Mouse (Mus musculus): ENCODE data around the gene Bms1.
A peak's percentile ranks its signal among the peaks of the same experiment; 100 is the strongest.

Gene Bms1

GRCm38 (mm10) chr6:118419050-118419920, at the start of gene Bms1:
Gene Bms1, minus strand, starts transcription at chr6:118419474.
- DNase-seq = peak; percentile 95 to 97

DNA sequence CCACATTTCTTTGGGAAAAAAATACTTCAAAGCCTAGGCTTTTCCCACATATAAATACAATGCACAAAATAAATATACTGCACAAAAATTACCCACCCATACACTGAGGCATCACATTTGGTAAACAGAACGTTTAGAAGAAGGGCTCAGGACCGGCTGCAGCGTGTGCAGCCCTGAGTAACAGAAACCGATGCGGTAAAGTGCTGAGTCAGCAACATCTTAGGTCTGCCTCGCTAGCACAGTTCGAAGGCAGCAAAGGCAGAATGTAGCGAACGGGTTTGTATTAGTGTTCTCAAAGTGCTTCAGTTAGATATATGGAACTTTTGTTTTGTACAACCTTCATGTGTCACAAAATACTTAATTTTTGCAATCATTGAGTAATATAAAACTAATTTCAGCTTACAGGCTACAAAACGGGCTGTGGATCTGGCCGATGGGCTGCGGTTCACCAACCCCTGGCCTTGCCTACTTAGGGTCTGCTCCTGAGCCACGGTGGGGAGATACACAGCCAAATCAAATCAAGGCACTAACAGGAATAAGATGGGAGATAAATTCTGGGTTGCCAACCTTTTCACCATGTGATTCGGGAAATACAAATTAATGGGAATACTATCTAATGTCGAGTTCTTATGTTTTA, 42.9 kb upstream of the Bms1 start:
- DNase-seq = no peak

DNA sequence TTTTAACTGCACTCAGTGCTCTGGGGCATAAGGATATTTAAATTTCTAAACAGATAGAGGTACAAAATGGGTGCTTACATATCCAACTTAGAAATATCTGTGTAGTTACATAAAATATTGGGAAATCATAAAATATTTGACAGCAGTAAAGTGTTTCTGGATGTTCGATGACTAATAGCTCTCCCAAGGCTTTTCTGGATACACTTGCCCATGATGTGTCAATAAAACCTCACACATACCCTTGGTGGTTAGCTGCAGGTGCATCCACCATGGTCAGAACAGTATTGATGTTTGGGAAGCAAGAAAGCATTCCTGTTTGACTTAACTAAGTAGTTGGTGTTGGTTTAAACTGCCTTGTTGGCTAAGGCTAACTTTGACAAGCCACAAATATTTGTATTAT, 38.5 kb upstream of the Bms1 start:
- DNase-seq = no peak

- DNase-seq = peak; percentile 93 to 95
Measured at GRCm38 (mm10) chr6:118455042-118455631, 35.9 kb upstream of the Bms1 start, which contains the start of gene Zfp248. Gene Zfp248, minus strand, starts transcription at chr6:118455528.

GRCm38 (mm10) chr6:118454452-118454851, 35.2 kb upstream of the Bms1 start:
- DNase-seq = no peak

GRCm38 (mm10) chr6:118431502-118431901, 12.2 kb upstream of the Bms1 start:
- no peak for DNase-seq

GRCm38 (mm10) chr6:118426666-118427065, 7.4 kb upstream of the Bms1 start:
- no peak for DNase-seq

DNA sequence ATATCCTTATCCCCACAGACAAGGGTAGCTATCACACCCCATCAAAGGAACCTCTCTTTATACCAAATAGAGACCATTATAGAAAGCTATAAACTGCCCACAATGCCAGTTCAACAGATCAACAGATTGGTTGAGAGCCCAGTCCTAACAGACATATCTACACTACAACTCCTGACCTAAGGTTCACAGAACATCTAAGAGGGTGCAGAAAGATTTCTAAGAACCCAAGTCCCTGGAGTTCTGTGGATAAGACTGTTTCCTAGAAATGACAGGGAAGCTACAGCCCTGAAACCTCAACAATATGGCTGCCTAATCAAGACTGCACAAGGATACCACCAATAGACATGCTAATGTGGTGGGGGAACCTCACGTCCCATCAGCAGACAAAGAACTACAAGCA, 8.8 kb downstream of the Bms1 start:
- no peak for DNase-seq

GRCm38 (mm10) chr6:118408510-118408909, 10.8 kb downstream of the Bms1 start:
- DNase-seq = no peak

DNA sequence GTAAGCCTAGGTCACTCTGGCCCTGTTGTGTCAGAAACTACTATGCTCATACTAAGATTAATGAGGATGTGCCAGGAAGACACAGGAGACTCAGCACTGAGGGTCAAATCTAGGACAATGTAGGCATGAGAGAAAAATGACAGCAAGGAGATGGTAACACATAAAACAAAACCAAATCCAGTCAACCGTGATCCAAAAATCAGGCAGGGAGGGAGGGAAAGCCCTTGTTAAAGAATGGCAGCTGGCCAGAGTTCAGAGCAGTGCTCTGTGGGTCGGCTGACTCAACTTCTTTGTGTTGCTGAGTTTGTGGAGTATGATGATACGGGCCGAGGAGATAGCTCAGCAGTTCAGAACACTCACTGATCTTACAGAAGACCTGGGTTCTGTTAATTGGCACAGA, 12.9 kb downstream of the Bms1 start:
- DNase-seq = no peak

- no peak for DNase-seq
Measured at GRCm38 (mm10) chr6:118390746-118391145, 28.5 kb downstream of the Bms1 start.

- DNase-seq = no peak
Measured at GRCm38 (mm10) chr6:118385962-118386361, 33.3 kb downstream of the Bms1 start.

DNA sequence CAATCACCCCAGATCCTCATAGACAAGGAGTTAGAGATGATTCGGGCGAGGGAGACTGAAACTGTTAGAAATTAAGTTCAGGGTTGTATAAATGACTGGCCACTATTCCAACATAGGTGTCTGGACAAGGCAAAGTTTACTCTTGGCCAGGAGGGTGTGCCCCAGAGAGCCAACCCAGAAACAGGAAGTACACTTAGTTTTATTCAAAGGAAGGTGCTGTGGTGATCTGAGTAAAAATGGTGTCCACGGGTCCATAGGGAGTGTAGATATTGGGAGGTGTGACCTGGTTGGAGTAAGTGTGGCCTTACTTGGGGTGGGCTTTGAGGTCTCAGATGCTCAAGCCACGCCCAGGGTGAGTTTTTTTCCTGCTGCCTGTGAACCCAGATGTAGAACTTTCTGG, 38.0 kb downstream of the Bms1 start:
- DNase-seq = no peak

GRCm38 (mm10) chr6:118380630-118381029, 38.6 kb downstream of the Bms1 start:
- DNase-seq = no peak

DNA sequence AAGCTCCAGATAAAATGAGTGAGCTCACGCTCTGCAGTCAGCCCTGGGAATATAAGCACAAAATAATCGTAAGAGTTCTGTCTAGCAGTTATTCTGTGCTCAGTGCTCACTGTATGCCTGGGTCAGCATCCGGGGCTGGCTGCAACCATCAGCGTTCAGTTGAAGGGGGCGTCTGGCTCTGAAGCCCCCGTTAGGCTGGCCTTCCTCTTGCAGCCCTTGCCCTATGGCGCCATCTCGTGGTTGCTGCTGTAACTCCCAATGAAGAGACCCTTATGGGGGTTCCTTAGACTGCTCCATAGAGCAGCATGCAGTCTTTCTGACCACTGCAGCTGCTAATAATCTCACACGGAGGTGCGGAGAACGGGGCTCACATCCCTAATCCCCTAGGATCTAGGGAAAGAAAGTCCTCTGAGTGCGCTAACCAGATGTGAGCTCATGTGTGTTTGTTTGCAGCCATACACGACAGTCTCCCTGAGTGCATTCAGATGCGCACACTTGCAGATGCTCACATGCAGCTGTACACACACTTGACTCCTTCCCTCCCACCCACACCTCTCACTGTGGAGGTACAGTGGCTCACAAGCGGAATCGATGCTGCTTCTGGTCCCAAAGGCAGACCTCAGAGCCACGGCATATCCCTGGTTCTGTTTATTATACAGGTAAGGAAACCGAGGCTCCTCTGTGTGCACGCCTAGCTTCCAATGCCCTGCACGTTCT, 39.7 kb downstream of the Bms1 start:
- peak; percentile 90 to 91 for DNase-seq

DNA sequence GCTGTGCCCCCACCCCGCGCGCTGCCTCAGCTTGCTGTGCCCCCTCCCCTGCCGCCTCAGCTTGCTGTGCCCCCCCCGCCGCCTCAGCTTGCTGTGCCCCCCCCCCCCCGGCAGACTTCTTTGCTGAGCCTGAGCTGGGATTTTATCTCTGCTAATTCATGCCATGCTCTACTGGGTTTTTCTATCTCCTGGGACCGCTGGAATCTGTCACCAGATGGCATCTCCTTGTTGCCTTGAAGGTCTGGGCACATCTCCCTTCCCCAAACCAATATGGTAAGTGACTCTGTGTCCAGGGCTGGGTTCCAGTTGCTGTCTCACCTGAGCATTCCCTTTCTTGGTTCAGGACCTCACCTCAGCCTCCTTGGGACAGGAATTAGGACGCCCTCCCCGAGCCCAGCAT, 41.7 kb downstream of the Bms1 start:
- no peak for DNase-seq

DNA sequence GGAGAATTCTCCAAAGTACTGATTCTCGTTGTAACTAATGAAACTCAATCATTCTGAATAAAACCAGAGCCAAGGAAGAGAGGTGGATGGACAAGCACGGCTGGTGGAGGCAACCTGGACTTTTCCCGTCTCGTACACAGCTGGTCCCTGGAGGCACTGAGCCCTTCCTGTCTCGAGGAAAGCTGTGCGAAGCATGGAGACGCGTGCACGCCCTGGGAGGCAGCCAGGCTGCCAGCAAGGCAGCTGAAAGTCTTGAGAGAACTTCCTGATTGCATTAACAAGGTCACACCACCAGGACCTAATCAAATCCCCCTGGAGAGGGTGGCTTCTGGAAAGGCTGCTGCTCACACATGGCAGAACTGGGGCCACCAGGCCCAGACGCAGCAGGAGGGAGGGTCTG, 43.3 kb downstream of the Bms1 start:
- DNase-seq = peak; percentile 45 to 53

DNA sequence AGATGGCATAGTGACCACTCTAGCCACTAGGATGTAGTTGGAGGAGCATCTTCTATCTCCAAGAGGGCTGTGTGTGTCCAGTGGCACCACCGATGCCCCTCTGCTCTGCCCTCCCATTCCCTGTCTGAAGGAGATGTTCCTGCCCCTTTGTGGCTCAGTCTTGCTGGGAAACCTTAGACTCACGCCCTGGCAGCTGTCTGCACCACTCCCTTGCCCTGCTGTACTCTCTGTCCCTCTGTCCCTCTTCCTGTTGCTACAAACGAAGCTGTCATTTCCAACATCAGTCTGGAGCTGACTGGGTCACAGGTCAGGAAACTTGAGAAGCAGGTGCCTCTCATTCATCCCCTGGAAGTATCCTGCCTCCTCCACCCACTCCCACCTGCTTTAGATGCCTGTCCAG, 43.8 kb downstream of the Bms1 start:
- DNase-seq = no peak

GRCm38 (mm10) chr6:118375026-118375425, 44.2 kb downstream of the Bms1 start:
- no peak for DNase-seq

GRCm38 (mm10) chr6:118373294-118373693, 46.0 kb downstream of the Bms1 start:
- peak; percentile 75 to 78 for DNase-seq

GRCm38 (mm10) chr6:118372794-118373193, 46.5 kb downstream of the Bms1 start:
- DNase-seq = no peak

DNA sequence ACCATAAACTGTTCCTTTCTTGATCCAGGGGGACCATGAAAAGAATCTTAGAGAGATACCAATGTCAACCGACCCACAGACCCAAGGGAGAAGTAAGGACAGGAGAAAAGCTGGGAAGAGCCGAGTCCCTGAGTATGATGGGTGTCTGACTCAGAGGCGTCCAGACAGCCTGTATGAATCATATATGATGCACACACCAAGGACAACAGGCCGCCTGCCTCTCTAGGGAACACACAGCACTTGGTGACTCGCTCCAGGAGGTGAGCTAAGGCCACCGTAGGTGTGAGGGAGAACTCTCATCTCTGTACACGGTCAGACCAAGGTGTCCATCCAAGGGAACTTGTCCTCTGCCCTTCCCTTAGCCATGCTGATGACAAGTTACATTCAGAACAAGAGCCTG, 51.8 kb downstream of the Bms1 start:
- DNase-seq = no peak

GRCm38 (mm10) chr6:118366196-118366595, 53.1 kb downstream of the Bms1 start:
- no peak for DNase-seq

Measured in kidney, postnatal 4 days (tissue).